Mouse (Mus musculus): ENCODE measurements at regions not wholly inside any gene's neighbourhood (a gene's known extent, or its start where the extent isn't known, plus 50 kb on each side); places are given as distances from the start of the nearest gene placed in this dataset.

DNA sequence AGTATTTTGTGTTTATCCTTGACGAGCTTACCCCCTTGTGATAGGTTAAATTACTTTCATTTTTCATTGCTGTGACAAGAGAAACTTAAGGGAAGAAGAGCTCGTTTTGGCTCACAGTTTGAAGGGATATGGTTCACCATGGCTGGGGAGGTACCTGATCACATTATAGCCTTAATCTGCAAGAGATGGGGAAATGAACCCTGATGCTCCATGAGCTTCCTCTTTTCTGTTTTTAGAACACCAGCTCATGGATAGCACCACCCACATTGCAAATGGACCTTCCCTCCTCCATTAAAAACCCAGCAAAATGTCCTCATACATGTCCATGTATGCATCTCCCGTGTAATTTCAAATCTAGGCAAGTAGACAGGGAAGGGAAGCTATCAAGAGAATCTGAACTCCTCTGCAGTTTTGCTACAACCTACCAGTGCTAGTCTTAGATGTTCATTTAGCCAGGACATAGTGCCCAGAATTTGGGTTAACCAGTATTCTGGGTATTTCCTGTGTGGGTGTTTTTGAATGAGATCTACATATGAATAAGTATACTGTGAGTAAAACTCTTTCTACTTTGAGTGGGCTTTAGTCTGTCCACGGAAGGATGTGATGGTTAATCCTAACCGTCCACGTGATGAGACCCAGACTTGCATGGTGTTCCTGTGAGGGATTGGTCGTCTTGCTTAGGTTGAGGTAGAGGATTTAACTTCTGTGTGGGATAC is 121.5 kb upstream of the 4930412O13Rik start:
- Histone ChIP-seq H3K27me3 (no peaks in the 10 kb centered on the region), H3K27ac (no peak overlapping the region), H3K4me2 (no peak overlapping the region), H3K36me3 (no peaks in the 10 kb centered on the region), H3K4me3 (no peak overlapping the region), H3K4me1 (no peaks in the 10 kb centered on the region), H3K9ac (no peak overlapping the region), H3K9me3 (no peaks in the 10 kb centered on the region)
- WGBS: 72% methylated on average over 7 of the region's 7 CpGs
- ATAC-seq (ENCODE audit: borderline replicate concordance, extremely low read depth, low FRiP score, low TSS enrichment): no peak

DNA sequence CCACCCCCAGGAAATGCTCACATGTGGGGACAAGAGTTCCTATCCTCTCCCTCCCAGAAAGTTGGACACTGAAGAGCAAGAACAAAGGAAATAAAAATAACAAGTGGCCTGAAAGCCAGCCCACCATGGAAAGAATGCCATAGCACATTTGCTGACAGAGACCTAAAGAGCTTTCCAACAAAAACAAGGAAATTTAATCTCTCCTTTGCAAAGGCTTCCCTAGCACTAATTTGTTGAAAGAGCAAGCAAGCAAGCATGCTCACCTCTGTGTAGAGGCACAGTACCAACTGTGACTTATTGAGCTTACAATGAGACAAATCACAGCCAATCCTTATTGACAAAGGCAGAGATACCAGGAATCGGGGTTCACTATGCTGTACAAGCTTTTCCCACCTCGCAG is 100.9 kb upstream of the 4930412O13Rik start:
- Histone ChIP-seq H3K36me3 (no peaks in the 10 kb centered on the region), H3K27me3 (no peaks in the 10 kb centered on the region), H3K9me3 (no peaks in the 10 kb centered on the region), H3K27ac (no peak overlapping the region), H3K4me2 (no peak overlapping the region), H3K4me1 (no peaks in the 10 kb centered on the region), H3K9ac (no peak overlapping the region), H3K4me3 (no peak overlapping the region)
- WGBS: 71% methylated on average over 2 of the region's 2 CpGs
- no peak for ATAC-seq (ENCODE audit: borderline replicate concordance, extremely low read depth, low FRiP score, low TSS enrichment)

DNA sequence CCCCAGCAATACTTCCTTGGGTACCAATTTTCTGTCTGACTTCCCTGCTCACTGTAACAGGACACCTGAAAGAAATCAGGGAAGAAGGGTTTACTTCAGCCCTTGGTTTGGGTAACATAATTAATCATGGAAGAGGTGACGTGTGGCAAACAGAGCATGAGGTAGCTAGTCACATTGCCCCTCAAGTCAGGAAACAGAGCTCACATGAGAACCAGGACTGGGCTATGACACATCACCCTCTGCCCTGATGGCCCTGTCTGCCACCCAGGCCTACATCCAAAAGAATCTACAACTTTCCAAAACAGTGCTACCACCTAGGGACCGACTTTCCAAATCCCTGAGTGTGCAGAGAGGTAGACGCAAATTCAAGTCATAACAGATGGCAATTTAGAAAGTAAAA is 98.4 kb upstream of the 4930412O13Rik start:
- Histone ChIP-seq H3K36me3 (no peaks in the 10 kb centered on the region), H3K27ac (no peak overlapping the region), H3K9me3 (no peaks in the 10 kb centered on the region), H3K4me3 (no peak overlapping the region), H3K4me1 (no peaks in the 10 kb centered on the region), H3K4me2 (no peak overlapping the region), H3K9ac (no peak overlapping the region), H3K27me3 (no peaks in the 10 kb centered on the region)
- 63% methylated on average over 3 of the region's 3 CpGs for WGBS
- no peak for ATAC-seq (ENCODE audit: borderline replicate concordance, extremely low read depth, low FRiP score, low TSS enrichment)

DNA sequence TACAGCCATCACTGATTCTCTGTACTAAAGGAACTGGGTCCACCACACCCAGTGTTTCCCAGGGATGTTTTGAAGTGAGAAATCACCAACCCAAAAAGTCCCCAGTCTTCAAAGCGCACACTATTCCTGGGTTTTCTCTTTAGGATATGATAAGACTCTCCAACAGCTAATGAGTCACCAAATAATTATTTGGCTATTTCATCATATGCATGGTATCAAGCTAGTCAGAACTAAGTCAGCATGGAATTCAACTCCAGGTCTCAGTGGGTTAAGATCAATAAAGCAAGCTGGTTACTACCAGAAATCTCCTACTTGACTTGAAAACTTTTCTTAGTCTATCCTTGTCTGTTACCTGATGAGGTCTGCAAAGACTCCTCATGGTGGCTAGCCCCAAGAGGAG is 89.1 kb upstream of the 4930412O13Rik start:
- no peaks in the 10 kb centered on the region for H3K27me3 ChIP-seq
- no peak overlapping the region for H3K4me3 ChIP-seq
- no peak overlapping the region for H3K4me2 ChIP-seq
- H3K9me3 ChIP-seq: no peaks in the 10 kb centered on the region
- H3K27ac ChIP-seq: no peak overlapping the region
- no peaks in the 10 kb centered on the region for H3K4me1 ChIP-seq
- no peaks in the 10 kb centered on the region for H3K36me3 ChIP-seq
- no peak for ATAC-seq (ENCODE audit: borderline replicate concordance, extremely low read depth, low FRiP score, low TSS enrichment)
- no peak overlapping the region for H3K9ac ChIP-seq
- WGBS: 85% methylated on average over 1 of the region's 1 CpGs

DNA sequence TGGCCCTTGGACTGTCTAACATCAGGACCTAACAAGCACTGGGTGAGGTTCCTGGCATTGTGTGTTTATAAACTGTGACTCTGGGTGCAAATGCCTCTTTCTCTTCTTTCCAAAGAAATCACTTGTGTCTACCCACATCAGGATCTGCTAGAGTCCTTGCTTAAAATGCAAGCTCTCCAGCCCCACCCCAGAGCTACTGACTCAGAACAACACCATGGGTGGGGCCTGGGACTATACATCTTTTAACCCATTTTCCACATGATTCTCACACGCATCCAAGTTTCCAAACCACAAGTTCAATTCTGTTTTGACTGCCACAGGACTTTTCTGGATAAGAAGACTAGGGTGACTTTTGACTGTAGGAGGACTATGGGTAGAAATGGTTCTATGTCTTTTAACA is 88.7 kb upstream of the 4930412O13Rik start:
- H3K27ac ChIP-seq: no peak overlapping the region
- H3K27me3 ChIP-seq: no peaks in the 10 kb centered on the region
- no peaks in the 10 kb centered on the region for H3K36me3 ChIP-seq
- H3K9me3 ChIP-seq: no peaks in the 10 kb centered on the region
- 93% methylated on average over 1 of the region's 1 CpGs for WGBS
- H3K4me1 ChIP-seq: no peaks in the 10 kb centered on the region
- ATAC-seq (ENCODE audit: borderline replicate concordance, extremely low read depth, low FRiP score, low TSS enrichment): no peak
- no peak overlapping the region for H3K9ac ChIP-seq
- no peak overlapping the region for H3K4me3 ChIP-seq
- H3K4me2 ChIP-seq: no peak overlapping the region

DNA sequence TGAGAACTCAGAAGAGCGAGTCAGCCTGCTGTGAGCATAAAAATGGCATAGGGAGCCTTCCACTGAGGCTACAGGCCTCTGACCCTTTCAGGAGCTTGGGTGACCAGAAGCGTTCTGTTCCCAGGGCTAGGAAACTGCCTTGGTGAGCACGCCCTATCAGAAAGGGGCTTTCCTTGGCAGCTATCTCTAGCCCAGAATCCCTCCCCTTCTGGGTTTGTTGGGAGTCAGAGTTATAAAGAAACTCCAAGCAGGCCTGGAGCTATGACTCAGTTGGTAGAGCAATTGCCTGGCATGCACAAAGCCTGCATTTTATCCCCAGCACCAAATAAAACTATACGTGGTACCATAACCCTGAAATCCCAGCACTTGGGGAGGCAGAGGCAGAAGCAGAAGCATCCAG is 85.7 kb upstream of the 4930412O13Rik start:
- H3K27me3 ChIP-seq: no peaks in the 10 kb centered on the region
- no peak overlapping the region for H3K4me2 ChIP-seq
- H3K9me3 ChIP-seq: no peaks in the 10 kb centered on the region
- H3K36me3 ChIP-seq: no peaks in the 10 kb centered on the region
- H3K4me3 ChIP-seq: no peak overlapping the region
- H3K4me1 ChIP-seq: no peaks in the 10 kb centered on the region
- H3K27ac ChIP-seq: no peak overlapping the region
- no peak overlapping the region for H3K9ac ChIP-seq
- no peak for ATAC-seq (ENCODE audit: borderline replicate concordance, extremely low read depth, low FRiP score, low TSS enrichment)
- WGBS: 57% methylated on average over 4 of the region's 4 CpGs

DNA sequence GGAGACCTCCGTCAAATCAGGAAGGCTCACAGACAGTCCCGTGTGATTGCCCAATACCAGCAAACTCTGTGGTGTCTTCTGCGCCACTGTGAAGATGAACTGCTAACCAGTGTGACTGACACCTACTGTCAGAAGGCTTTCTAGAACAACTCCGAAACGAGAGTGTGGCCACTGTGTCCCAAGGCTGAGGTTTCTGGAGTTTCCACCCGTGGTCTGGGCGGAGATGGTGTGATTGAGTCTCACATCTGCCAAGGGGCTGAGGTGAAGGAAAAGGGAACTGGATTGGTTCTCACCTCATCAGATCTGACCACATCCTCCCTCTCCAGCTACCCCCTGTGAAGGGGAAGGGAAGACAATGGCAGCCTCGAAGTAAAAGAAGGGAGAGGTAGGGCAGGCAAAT is 79.6 kb upstream of the 4930412O13Rik start:
- Histone ChIP-seq H3K36me3 (no peaks in the 10 kb centered on the region), H3K27me3 (no peaks in the 10 kb centered on the region), H3K4me3 (no peak overlapping the region), H3K27ac (no peak overlapping the region), H3K9me3 (no peaks in the 10 kb centered on the region), H3K4me1 (no peaks in the 10 kb centered on the region; the same call in 1 of the 2 replicates), H3K4me2 (no peak overlapping the region), H3K9ac (no peak overlapping the region)
- no peak for ATAC-seq (ENCODE audit: borderline replicate concordance, extremely low read depth, low FRiP score, low TSS enrichment)
- 61% methylated on average over 8 of the region's 8 CpGs for WGBS

DNA sequence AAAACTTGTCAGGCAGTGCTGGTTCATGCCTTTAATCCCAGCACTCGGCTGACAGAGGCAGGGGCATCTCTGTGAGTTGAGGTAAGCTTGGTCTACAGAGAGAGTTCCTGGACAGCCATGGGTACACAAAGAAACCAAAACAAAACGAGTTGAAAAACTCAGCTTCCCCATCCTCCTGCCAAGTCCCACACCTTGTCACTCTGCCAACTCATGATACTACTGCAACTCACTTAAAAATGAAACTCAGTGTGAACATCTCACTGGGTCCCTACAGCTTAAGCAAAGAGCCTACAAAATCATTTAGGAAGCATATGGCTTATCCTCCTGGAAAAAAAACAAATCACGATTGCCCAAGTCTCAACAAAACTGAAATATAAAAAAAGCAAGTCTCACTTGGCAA is 76.7 kb upstream of the 4930412O13Rik start:
- no peaks in the 10 kb centered on the region for H3K27me3 ChIP-seq
- H3K36me3 ChIP-seq: no peaks in the 10 kb centered on the region
- no peak overlapping the region for H3K9ac ChIP-seq
- no peak overlapping the region for H3K4me2 ChIP-seq
- H3K27ac ChIP-seq: no peak overlapping the region
- ATAC-seq (ENCODE audit: borderline replicate concordance, extremely low read depth, low FRiP score, low TSS enrichment): no peak
- 45% methylated on average over 3 of the region's 3 CpGs for WGBS
- no peak overlapping the region for H3K4me3 ChIP-seq
- H3K4me1 ChIP-seq: no peaks in the 10 kb centered on the region; the same call in 1 of the 2 replicates
- H3K9me3 ChIP-seq: no peaks in the 10 kb centered on the region

DNA sequence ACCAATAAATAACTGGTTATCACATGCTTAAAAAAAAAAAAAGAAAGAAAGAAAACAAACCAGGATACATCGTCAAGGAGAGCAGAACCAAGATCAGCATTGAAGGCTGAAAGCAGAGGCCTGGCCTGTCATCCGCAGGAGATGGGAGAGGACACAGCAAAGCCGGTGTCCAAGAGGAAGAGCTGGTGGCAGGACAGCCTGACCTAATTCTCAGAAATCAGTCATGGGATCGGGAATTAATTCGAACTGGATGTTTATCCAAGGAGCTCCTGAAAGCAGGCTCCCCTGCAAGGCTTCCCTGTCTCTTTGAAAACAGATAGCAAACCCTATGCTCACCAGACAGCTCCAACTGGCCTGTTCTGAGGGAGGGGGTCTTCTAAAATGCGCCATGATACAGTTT is 75.5 kb upstream of the 4930412O13Rik start:
- 71% methylated on average over 6 of the region's 6 CpGs for WGBS
- no peak overlapping the region for H3K4me2 ChIP-seq
- ATAC-seq (ENCODE audit: borderline replicate concordance, extremely low read depth, low FRiP score, low TSS enrichment): no peak

More for the DNA sequence above, 75.5 kb upstream of the 4930412O13Rik start:
- H3K36me3 ChIP-seq: no peaks in the 10 kb centered on the region
- no peaks in the 10 kb centered on the region for H3K27me3 ChIP-seq
- H3K9ac ChIP-seq: no peak overlapping the region
- H3K4me1 ChIP-seq: no peaks in the 10 kb centered on the region; the same call in 1 of the 2 replicates
- no peak overlapping the region for H3K4me3 ChIP-seq
- H3K27ac ChIP-seq: no peak overlapping the region
- H3K9me3 ChIP-seq: no peaks in the 10 kb centered on the region

Measured in lung, embryonic 15.5 days (tissue).